Mouse (Mus musculus) stomach, postnatal 0 days (tissue): Measurements from ENCODE around the gene Mrps35.

Source experiments
- CTCF ChIP-seq: IDR thresholded peaks from 2 replicates; pipeline ENCODE4 v1.5.1; 2016; ENCODE audit warnings: antibody characterized with exemption, low read depth, mild to moderate bottlenecking, moderate library complexity
- EP300 ChIP-seq: optimal IDR thresholded peaks from 2 replicates; pipeline ENCODE3; 2016; ENCODE audit warnings: antibody characterized with exemption

GRCm38 (mm10) chr6:147021181-147021580 lies 21.4 kb upstream of the Mrps35 start:
- TF ChIP-seq CTCF, result no peak
- TF ChIP-seq EP300, result no peak
